Comparison of ENCODE assay signal across 25 mouse cellular contexts in genomic region chr1:155499735-155500134, GRCm38 (mm10).
"Had no signal": no experiment of that assay in that cellular context is flagged by ENCODE, and none has a peak within 500 bp of the region (broad histone marks: within the 10 kb centered on the region; RNA-seq: fewer than 3 reads in every experiment).

No protein-coding gene starts in this region.

- H3K27ac ChIP-seq: heart, adult 2 months; heart, embryonic 13.5 days; heart, embryonic 15.5 days; hindbrain, embryonic 13.5 days; hindbrain, embryonic 15.5 days; hindbrain, postnatal 0 days; intestine, embryonic 15.5 days; kidney, embryonic 15.5 days; kidney, postnatal 0 days; limb, embryonic 13.5 days; limb, embryonic 15.5 days; liver, embryonic 12.5 days had no signal

- H3K4me3 ChIP-seq: heart, adult 2 months; heart, embryonic 13.5 days; heart, embryonic 15.5 days; hindbrain, embryonic 13.5 days; hindbrain, embryonic 15.5 days; intestine, embryonic 15.5 days; kidney, embryonic 15.5 days; limb, embryonic 13.5 days; limb, embryonic 15.5 days; liver, embryonic 12.5 days had no signal

- H3K36me3 ChIP-seq: heart, embryonic 13.5 days; heart, embryonic 15.5 days; hindbrain, embryonic 13.5 days; hindbrain, embryonic 15.5 days; intestine, embryonic 15.5 days; kidney, embryonic 15.5 days; limb, embryonic 13.5 days; limb, embryonic 15.5 days; liver, embryonic 12.5 days had no signal

- H3K9ac ChIP-seq: heart, embryonic 13.5 days; heart, embryonic 15.5 days; hindbrain, embryonic 13.5 days; hindbrain, embryonic 15.5 days; intestine, embryonic 15.5 days; kidney, embryonic 15.5 days; limb, embryonic 13.5 days; limb, embryonic 15.5 days; liver, embryonic 12.5 days had no signal

- H3K4me2 ChIP-seq: heart, embryonic 11.5 days; heart, embryonic 13.5 days; heart, embryonic 15.5 days; hindbrain, embryonic 13.5 days; hindbrain, embryonic 15.5 days; intestine, embryonic 15.5 days; kidney, embryonic 15.5 days; limb, embryonic 13.5 days; limb, embryonic 15.5 days; liver, embryonic 12.5 days had no signal

- DNase-seq: gastrocnemius, postnatal 14 days; gastrocnemius, postnatal 36 days; heart, adult 2 months; heart, postnatal 14 days; heart, postnatal 36 days; kidney, adult 11 months; kidney, adult 2 months; kidney, adult 9 months; kidney, postnatal 14 days; kidney, postnatal 36 days; layer of hippocampus, adult 9-11 months; layer of hippocampus, postnatal 36 days; left cerebral cortex, postnatal 4 days had no signal

- H3K4me1 ChIP-seq: hindbrain, embryonic 15.5 days; intestine, embryonic 15.5 days; liver, embryonic 12.5 days had no signal

- ATAC-seq: hindbrain, postnatal 0 days; intestine, embryonic 15.5 days; liver, embryonic 12.5 days had no signal

- H3K27me3 ChIP-seq: heart, embryonic 13.5 days; heart, embryonic 15.5 days; hindbrain, embryonic 13.5 days; hindbrain, embryonic 15.5 days; intestine, embryonic 15.5 days; kidney, embryonic 15.5 days; limb, embryonic 13.5 days; limb, embryonic 15.5 days; liver, embryonic 12.5 days had no signal

- H3K9me3 ChIP-seq: heart, embryonic 13.5 days; heart, embryonic 15.5 days; hindbrain, embryonic 13.5 days; hindbrain, embryonic 15.5 days; intestine, embryonic 15.5 days; kidney, embryonic 15.5 days; limb, embryonic 13.5 days; limb, embryonic 15.5 days; liver, embryonic 12.5 days had no signal
